Mouse (Mus musculus) forebrain, embryonic 11.5 days (tissue): ENCODE measurements at regions not wholly inside any gene's neighbourhood (a gene's known extent, or its start where the extent isn't known, plus 50 kb on each side); places are given as distances from the start of the nearest gene placed in this dataset.
A peak's percentile ranks its signal among the peaks of the same experiment; 100 is the strongest.

ENCODE experiments used
- ATAC-seq: fragments of 200-750 bp; cut with Nextera tagmentation; replicated peaks from 2 replicates; pipeline ENCODE4 v1.8.0; 2017; ENCODE audit warnings: moderate TSS enrichment; ENCODE audit not compliant: low FRiP score
- DNase-seq: peaks from one replicate; pipeline ENCODE4 v3.0.0-alpha.2; 2017; ENCODE audit warnings: low spot score
- H3K27ac ChIP-seq: fragments of 300-500 bp; sonication (generic); 2 replicates; pipeline ENCODE4 v1.5.1; 2014; ENCODE audit warnings: low read depth, low read length
- H3K27me3 ChIP-seq: fragments of 300-500 bp; sonication (generic); 2 replicates; pipeline ENCODE4 v1.6.1; 2014; ENCODE audit warnings: mild to moderate bottlenecking, low read length, mixed read lengths; ENCODE audit not compliant: control insufficient read depth, insufficient read depth
- H3K36me3 ChIP-seq: fragments of 300-500 bp; sonication (generic); 2 replicates; pipeline ENCODE4 v1.6.1; 2014; ENCODE audit warnings: mild to moderate bottlenecking, low read length, moderate library complexity, mixed read lengths; ENCODE audit not compliant: control insufficient read depth, insufficient read depth
- H3K4me1 ChIP-seq: fragments of 300-500 bp; sonication (generic); replicated peaks from 2 replicates; pipeline ENCODE4 v1.6.1; 2014; ENCODE audit warnings: low read length, mixed read lengths; ENCODE audit not compliant: control insufficient read depth, insufficient read depth
- H3K4me2 ChIP-seq: fragments of 300-500 bp; sonication (generic); 2 replicates; pipeline ENCODE4 v1.6.1; 2014; ENCODE audit warnings: low read depth, mild to moderate bottlenecking, low read length, moderate library complexity, mixed read lengths; ENCODE audit not compliant: severe bottlenecking
- H3K4me3 ChIP-seq: fragments of 300-500 bp; sonication (generic); 2 replicates; pipeline ENCODE4 v1.5.1; 2014; ENCODE audit warnings: low read depth, low read length
- H3K9ac ChIP-seq: fragments of 300-500 bp; sonication (generic); 2 replicates; pipeline ENCODE4 v1.6.1; 2014; ENCODE audit warnings: low read length
- H3K9me3 ChIP-seq: fragments of 300-500 bp; sonication (generic); 2 replicates; pipeline ENCODE4 v1.6.1; 2016; ENCODE audit warnings: low read length, mixed read lengths; ENCODE audit not compliant: control insufficient read depth
- WGBS: fragments of 180-500 bp; shearing (Covaris S2); extraction: QIAGEN DNeasy Blood & Tissue Kit; methylation state at CpG from one replicate; pipeline ENCODE4 v1.1.7; 2014; 5-methylcytosine and 5-hydroxymethylcytosine counted together

GRCm38 (mm10) chr15:39998063-39998462 is 136.1 kb upstream of the 9330182O14Rik start:
- Histone ChIP-seq H3K9ac (no peak overlapping the region), H3K27ac (no peak overlapping the region), H3K36me3 (no peaks in the 10 kb centered on the region), H3K4me3 (no peak overlapping the region), H3K4me2 (no peak overlapping the region), H3K27me3 (no peaks in the 10 kb centered on the region), H3K4me1 (no peaks in the 10 kb centered on the region), H3K9me3 (no peaks in the 10 kb centered on the region)
- WGBS, result 89% methylated on average over 5 of the region's 5 CpGs
- ATAC-seq (no peak), DNase-seq (no peak)

- Histone ChIP-seq H3K27me3 (no peaks in the 10 kb centered on the region), H3K4me2 (no peak overlapping the region), H3K9me3 (no peaks in the 10 kb centered on the region), H3K9ac (no peak overlapping the region), H3K4me1 (no peaks in the 10 kb centered on the region), H3K36me3 (no peaks in the 10 kb centered on the region), H3K4me3 (no peak overlapping the region), H3K27ac (no peak overlapping the region)
- 90% methylated on average over 5 of the region's 5 CpGs for WGBS
- no peak for ATAC-seq
- DNase-seq, result no peak
Observed at GRCm38 (mm10) chr15:40000022-40000421, 134.1 kb upstream of the 9330182O14Rik start.

- Histone ChIP-seq H3K27me3 (no peaks in the 10 kb centered on the region), H3K4me1 (no peaks in the 10 kb centered on the region), H3K4me2 (no peak overlapping the region), H3K36me3 (no peaks in the 10 kb centered on the region), H3K4me3 (no peak overlapping the region), H3K27ac (no peak overlapping the region), H3K9me3 (no peaks in the 10 kb centered on the region), H3K9ac (no peak overlapping the region)
- DNase-seq (no peak), ATAC-seq (no peak)
- WGBS, result 93% methylated on average over 16 of the region's 16 CpGs
Observed at GRCm38 (mm10) chr15:40005096-40005495, 129.1 kb upstream of the 9330182O14Rik start.

GRCm38 (mm10) chr15:40007844-40008243 is 126.3 kb upstream of the 9330182O14Rik start:
- ATAC-seq, result no peak
- Histone ChIP-seq H3K9ac (no peak overlapping the region), H3K9me3 (no peaks in the 10 kb centered on the region), H3K27me3 (no peaks in the 10 kb centered on the region), H3K4me1 (no peaks in the 10 kb centered on the region), H3K4me2 (no peak overlapping the region), H3K4me3 (no peak overlapping the region), H3K27ac (no peak overlapping the region), H3K36me3 (no peaks in the 10 kb centered on the region)
- 13% methylated on average over 5 of the region's 5 CpGs for whole genome bisulfite sequencing
- no peak for DNase-seq

GRCm38 (mm10) chr15:40013833-40014232 is 120.3 kb upstream of the 9330182O14Rik start:
- no peaks in the 10 kb centered on the region for H3K27me3 ChIP-seq
- H3K4me1 ChIP-seq, result peaks cover 5% of the 10 kb centered on the region; the same call in 1 of the 2 replicates
- no peaks in the 10 kb centered on the region for H3K9me3 ChIP-seq
- DNase-seq (no peak), ATAC-seq (no peak)
- H3K4me2 ChIP-seq, result no peak overlapping the region
- H3K36me3 ChIP-seq, result no peaks in the 10 kb centered on the region
- H3K9ac ChIP-seq, result no peak overlapping the region
- WGBS, result 92% methylated on average over 3 of the region's 3 CpGs
- H3K27ac ChIP-seq, result no peak overlapping the region
- no peak overlapping the region for H3K4me3 ChIP-seq

GRCm38 (mm10) chr15:40017019-40017418 is 117.1 kb upstream of the 9330182O14Rik start:
- no peak overlapping the region for H3K27ac ChIP-seq
- H3K36me3 ChIP-seq, result no peaks in the 10 kb centered on the region
- ATAC-seq (no peak), DNase-seq (no peak)
- WGBS, result 84% methylated on average over 2 of the region's 2 CpGs
- no peak overlapping the region for H3K4me3 ChIP-seq
- no peaks in the 10 kb centered on the region for H3K9me3 ChIP-seq
- H3K9ac ChIP-seq, result no peak overlapping the region
- peaks cover 5% of the 10 kb centered on the region; the same call in 1 of the 2 replicates for H3K4me1 ChIP-seq
- H3K27me3 ChIP-seq, result no peaks in the 10 kb centered on the region
- H3K4me2 ChIP-seq, result no peak overlapping the region

- Histone ChIP-seq H3K4me1 (peaks cover 5% of the 10 kb centered on the region; the same call in 1 of the 2 replicates), H3K9me3 (no peaks in the 10 kb centered on the region), H3K4me3 (no peak overlapping the region), H3K4me2 (no peak overlapping the region), H3K36me3 (no peaks in the 10 kb centered on the region), H3K27me3 (no peaks in the 10 kb centered on the region), H3K9ac (no peak overlapping the region), H3K27ac (no peak overlapping the region)
- ATAC-seq (no peak), DNase-seq (no peak)
- WGBS, result 21% methylated on average over 6 of the region's 6 CpGs
Observed at GRCm38 (mm10) chr15:40017597-40017996, 116.6 kb upstream of the 9330182O14Rik start.

GRCm38 (mm10) chr15:40018047-40018791 is 115.9 kb upstream of the 9330182O14Rik start:
- DNase-seq, result peak; percentile 53
- peak; percentile 53; the same call in 1 of the 2 replicates for ATAC-seq
- H3K9me3 ChIP-seq, result no peaks in the 10 kb centered on the region
- 17% methylated on average over 12 of the region's 12 CpGs for WGBS
- H3K4me3 ChIP-seq, result no peak overlapping the region
- H3K36me3 ChIP-seq, result no peaks in the 10 kb centered on the region
- 0 out of 2 replicates have a peak overlapping the region, but pooled peaks have one; percentile 12 for H3K27ac ChIP-seq
- H3K27me3 ChIP-seq, result no peaks in the 10 kb centered on the region
- peaks cover 5% of the 10 kb centered on the region; the same call in 1 of the 2 replicates for H3K4me1 ChIP-seq
- peak overlapping the region; percentile 24 for H3K9ac ChIP-seq
- H3K4me2 ChIP-seq, result peak overlapping the region; percentile 26; the same call in 1 of the 2 replicates

- Histone ChIP-seq H3K9ac (no peak overlapping the region), H3K27ac (0 out of 2 replicates have a peak overlapping the region, but pooled peaks have one; percentile 12), H3K4me3 (no peak overlapping the region), H3K27me3 (no peaks in the 10 kb centered on the region), H3K4me2 (no peak overlapping the region), H3K9me3 (no peaks in the 10 kb centered on the region), H3K4me1 (peaks cover 5% of the 10 kb centered on the region; the same call in 1 of the 2 replicates), H3K36me3 (no peaks in the 10 kb centered on the region)
- ATAC-seq (peak; percentile 76), DNase-seq (no peak)
- WGBS, result 37% methylated on average over 8 of the region's 8 CpGs
Observed at GRCm38 (mm10) chr15:40018792-40019151, 115.4 kb upstream of the 9330182O14Rik start.
